ENCODE assay signal across 14 mouse cellular contexts in the genomic region with DNA sequence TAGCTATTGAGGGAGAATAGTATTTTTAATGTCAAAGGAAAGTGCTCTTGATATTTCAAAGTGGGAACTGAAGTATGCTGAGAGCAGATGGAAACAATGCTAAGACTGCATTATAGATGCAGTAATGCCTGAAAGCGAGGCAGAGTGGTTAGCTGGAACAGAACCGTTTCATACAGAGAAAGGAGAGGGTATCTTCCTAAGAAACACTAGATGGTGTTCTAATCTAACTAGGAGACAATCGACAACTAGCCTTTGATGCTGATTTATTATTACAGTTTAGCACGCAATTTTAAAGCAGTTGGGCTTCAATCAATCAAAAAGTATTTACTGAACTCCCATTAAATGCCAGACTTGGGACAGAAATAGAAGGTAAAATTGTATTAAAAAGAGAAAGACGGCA.
"Had no signal": no experiment of that assay in that cellular context is flagged by ENCODE, and none has a peak within 500 bp of the region (broad histone marks: within the 10 kb centered on the region; RNA-seq: fewer than 3 reads in every experiment).

No protein-coding gene starts in this region.

- H3K4me1 ChIP-seq: limb, embryonic 13.5 days; midbrain, embryonic 15.5 days; neural tube, embryonic 13.5 days had no signal

- H3K27me3 ChIP-seq: limb, embryonic 13.5 days; midbrain, embryonic 15.5 days; neural tube, embryonic 13.5 days had no signal

- DNase-seq: kidney, adult 11 months; kidney, adult 9 months; kidney, postnatal 14 days; layer of hippocampus, postnatal 36 days; left cerebral cortex, postnatal 4 days; lung, adult 18-20 months; right cerebral cortex, adult 18-20 months; right cerebral cortex, postnatal 25 days; thymus, adult 18-20 months; thymus, postnatal 14 days had no signal

- H3K36me3 ChIP-seq: limb, embryonic 13.5 days; midbrain, embryonic 15.5 days; neural tube, embryonic 13.5 days had no signal

- ATAC-seq: midbrain, embryonic 15.5 days had no signal

- H3K9ac ChIP-seq: limb, embryonic 13.5 days; liver, embryonic 14.5 days; midbrain, embryonic 15.5 days; neural tube, embryonic 13.5 days had no signal

- H3K9me3 ChIP-seq: limb, embryonic 13.5 days; midbrain, embryonic 15.5 days; neural tube, embryonic 13.5 days had no signal

- H3K4me2 ChIP-seq: limb, embryonic 13.5 days; midbrain, embryonic 15.5 days; neural tube, embryonic 13.5 days had no signal

- H3K27ac ChIP-seq: limb, embryonic 13.5 days; liver, embryonic 14.5 days; midbrain, embryonic 15.5 days; neural tube, embryonic 13.5 days had no signal

- H3K4me3 ChIP-seq: limb, embryonic 13.5 days; midbrain, embryonic 15.5 days; neural tube, embryonic 13.5 days had no signal
